ENCODE assay signal across 8 mouse cellular contexts in genomic region chr11:32591921-32592850, GRCm38 (mm10). TPM values are rescaled to one million over a fixed set of nuclear protein-coding genes. Genes with fewer than 3 reads are reported as not detected.
DNase-seq lines count a peak whose midpoint lies in the region; ATAC-seq lines count a peak whose summit lies in the region.

No protein-coding gene starts in this region.

- no peaks in the 10 kb centered on the region for H3K36me3 ChIP-seq in kidney, embryonic 15.5 days

- peaks cover 10% of the 10 kb centered on the region for H3K4me1 ChIP-seq in kidney, embryonic 15.5 days

- no peak overlapping the region for H3K4me3 ChIP-seq in kidney, embryonic 15.5 days (replicated peaks)

- H3K9ac ChIP-seq in kidney, embryonic 15.5 days = no peak overlapping the region

- H3K27me3 ChIP-seq in kidney, embryonic 15.5 days = no peaks in the 10 kb centered on the region

- no peak for ATAC-seq in kidney, embryonic 15.5 days (replicated peaks; ENCODE audit: low FRiP score)
- ATAC-seq in granulocyte monocyte progenitor cell, adult 5-6 weeks (replicated peaks; ENCODE audit: poor library complexity, severe bottlenecking) = peak; percentile 56

- H3K9me3 ChIP-seq in kidney, embryonic 15.5 days (replicated peaks) = no peaks in the 10 kb centered on the region

- peak; percentile 14 to 60 for DNase-seq in kidney, postnatal 36 days
- peak; percentile 53 to 55 for DNase-seq in B cell, adult 2 months
- peak; percentile 22 for DNase-seq in NIH3T3 (ENCODE audit: low read depth)
- DNase-seq in thymus, postnatal 14 days = peak; percentile 49
- no peak for DNase-seq in heart, adult 8-10 months (ENCODE audit: low spot score)
- DNase-seq in kidney, adult 18-20 months = no peak

- 70% methylated on average over 12 of the region's 12 CpGs for WGBS in kidney, embryonic 15.5 days

- no peak overlapping the region for H3K27ac ChIP-seq in kidney, embryonic 15.5 days

- no peak overlapping the region for H3K4me2 ChIP-seq in kidney, embryonic 15.5 days

RNA-seq across cellular contexts. Expression of gene Fbxw11, which starts 50.3 kb away (rescaled TPM):
- polyA plus RNA-seq in kidney, embryonic 15.5 days (2015; fragmentation: Nextera tagmentation; extraction: Ambion mirVana) = 85.7 and 88.6 TPM in 2 replicates
- 35.4 and 46.8 TPM in 2 replicates for total RNA-seq in granulocyte monocyte progenitor cell, adult 5-6 weeks (2014; fragmentation: Nextera tagmentation)
- total RNA-seq in granulocyte monocyte progenitor cell, adult 5-6 weeks (2017) = 60.4 and 62.0 TPM in 2 replicates
- 10 to 100 TPM; 44.2 to 51.4 (median 46.2) TPM for total RNA-seq in heart, adult 8-10 months (2022)

RNA-seq across cellular contexts. Expression of gene Stk10, which starts 59.1 kb away (rescaled TPM):
- 5.4 TPM in 2 replicates for polyA plus RNA-seq in kidney, embryonic 15.5 days (2015; fragmentation: Nextera tagmentation; extraction: Ambion mirVana)
- 13.3 and 15.7 TPM in 2 replicates for total RNA-seq in granulocyte monocyte progenitor cell, adult 5-6 weeks (2014; fragmentation: Nextera tagmentation)
- total RNA-seq in granulocyte monocyte progenitor cell, adult 5-6 weeks (2017) = 12.7 and 13.2 TPM in 2 replicates
- total RNA-seq in heart, adult 8-10 months (2022) = 1 to 10 TPM; 6.6 to 9.2 (median 8.7) TPM

Comparison
In these comparisons a context has a peak if more than half of its experiments do, and no peak if none do; other contexts are left out.
1. DNase-seq: peak in kidney, postnatal 36 days (2 of 2), B cell, adult 2 months (2 of 2), NIH3T3 (single experiment) and thymus, postnatal 14 days (single experiment); none in heart, adult 8-10 months (single experiment) and kidney, adult 18-20 months (single experiment).